Mouse (Mus musculus): ENCODE measurements around the gene Slc26a5. TPM values are rescaled to one million over a fixed set of nuclear protein-coding genes. Genes with fewer than 3 reads are reported as not detected.

The Slc26a5 gene
- polyA plus RNA-seq, 1 experiment from 2014 or later, result not detected

DNA sequence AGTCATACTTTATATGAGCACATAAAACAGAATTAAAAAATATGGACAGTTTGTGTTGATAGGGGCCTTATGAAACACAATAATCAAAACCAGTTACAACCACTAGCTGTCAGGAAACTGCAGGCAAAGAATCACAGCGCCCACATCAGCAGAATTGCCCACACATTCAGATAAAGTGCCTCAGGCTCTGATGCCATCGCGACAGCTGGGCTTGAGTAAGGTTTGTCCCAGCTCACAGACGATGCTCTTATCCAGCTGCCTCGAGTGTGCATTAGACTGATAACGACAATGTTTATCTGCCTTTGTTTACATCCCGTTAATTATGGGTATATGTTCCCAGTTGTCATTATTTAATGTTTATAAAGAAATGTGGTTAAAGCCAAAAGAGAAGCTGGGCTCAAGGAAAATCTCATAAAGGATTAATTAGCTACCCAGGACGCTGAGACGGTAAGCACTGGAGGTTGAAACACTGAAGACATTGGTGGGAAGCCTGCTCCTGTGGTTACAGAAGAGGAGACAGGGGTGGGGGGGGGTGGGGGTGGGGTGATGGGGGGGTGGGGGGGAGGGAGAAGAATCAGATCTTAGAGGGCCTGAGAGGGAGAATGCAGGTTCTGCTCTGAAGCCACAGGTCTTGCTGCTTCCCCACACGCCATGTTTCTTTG is 13.6 kb downstream of the Slc26a5 start:
- Histone ChIP-seq H3K4me3 (ENCODE audit: low read depth, low read length) (no peak overlapping the region), H3K27me3 (replicated peaks; ENCODE audit: insufficient read depth, low read length) (no peaks in the 10 kb centered on the region), H3K4me1 (ENCODE audit: insufficient read depth, low read depth, low read length) (no peaks in the 10 kb centered on the region), H3K9me3 (ENCODE audit: low read length) (no peaks in the 10 kb centered on the region), H3K9ac (replicated peaks; ENCODE audit: low read depth) (no peak overlapping the region), H3K4me2 (replicated peaks; ENCODE audit: low read depth, low read length) (no peak overlapping the region), H3K27ac (ENCODE audit: low read length) (no peak overlapping the region), H3K36me3 (ENCODE audit: insufficient read depth, low read length) (no peaks in the 10 kb centered on the region)
- 29% methylated on average over 10 of the region's 10 CpGs for WGBS
- no peak for DNase-seq (ENCODE audit: low spot score)
- ATAC-seq, result no peak
- TF ChIP-seq CTCF (IDR thresholded peaks at IDR 0.05) (no peak), EP300 (IDR thresholded peaks at IDR 0.05) (no peak)

DNA sequence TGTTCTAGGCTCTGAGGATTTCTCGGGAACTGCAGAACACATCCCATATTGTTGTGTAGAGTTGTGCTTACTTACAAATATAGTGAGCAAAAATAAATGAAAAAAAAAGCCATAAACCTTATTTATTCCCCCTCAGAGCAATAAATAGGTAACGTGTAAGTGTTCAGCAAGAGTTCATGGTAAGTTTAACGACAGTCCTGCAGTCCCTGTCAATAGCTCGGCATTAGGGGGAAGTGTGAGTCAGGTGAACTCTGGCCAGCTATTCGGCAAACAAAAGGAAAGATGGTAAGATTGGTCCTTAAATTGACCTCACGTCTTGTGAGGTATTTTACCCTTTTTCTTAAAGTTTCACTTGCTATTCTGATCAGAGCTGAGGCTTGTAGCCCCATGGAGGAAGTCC is 18.0 kb downstream of the Slc26a5 start:
- Histone ChIP-seq H3K27me3 (replicated peaks; ENCODE audit: insufficient read depth, low read length) (no peaks in the 10 kb centered on the region), H3K27ac (ENCODE audit: low read length) (no peak overlapping the region), H3K4me1 (ENCODE audit: insufficient read depth, low read depth, low read length) (no peaks in the 10 kb centered on the region), H3K9ac (replicated peaks; ENCODE audit: low read depth) (no peak overlapping the region), H3K9me3 (ENCODE audit: low read length) (no peaks in the 10 kb centered on the region), H3K36me3 (ENCODE audit: insufficient read depth, low read length) (no peaks in the 10 kb centered on the region), H3K4me3 (ENCODE audit: low read depth, low read length) (no peak overlapping the region), H3K4me2 (replicated peaks; ENCODE audit: low read depth, low read length) (no peak overlapping the region)
- no peak for DNase-seq (ENCODE audit: low spot score)
- 68% methylated on average over 6 of the region's 6 CpGs for WGBS
- TF ChIP-seq CTCF (IDR thresholded peaks at IDR 0.05) (no peak), EP300 (IDR thresholded peaks at IDR 0.05) (no peak)
- ATAC-seq, result no peak

GRCm38 (mm10) chr5:21846616-21847290 is 18.7 kb downstream of the Slc26a5 start:
- H3K27me3 ChIP-seq (replicated peaks; ENCODE audit: insufficient read depth, low read length), result no peaks in the 10 kb centered on the region
- TF ChIP-seq EP300 (IDR thresholded peaks at IDR 0.05), result no peak

DNA sequence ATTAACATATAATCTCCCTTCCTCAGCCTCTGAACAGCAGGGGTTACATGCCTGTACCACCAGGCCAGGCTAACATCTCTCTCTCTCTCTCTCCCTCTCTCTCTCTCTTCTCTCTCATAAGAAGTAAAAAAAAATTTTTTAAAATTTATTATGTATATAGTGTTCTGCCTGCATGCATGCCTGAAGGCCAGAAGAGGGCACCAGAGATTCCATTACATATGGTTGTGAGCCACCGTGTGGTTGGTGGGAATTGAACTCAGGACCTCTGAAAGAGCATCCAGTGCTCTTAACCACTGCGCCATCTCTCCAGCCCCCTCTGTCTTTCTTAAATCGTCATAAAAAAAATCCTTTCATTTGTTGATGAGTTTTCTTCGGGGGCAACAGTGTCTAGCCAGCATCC is 20.7 kb downstream of the Slc26a5 start:
- no peak for ATAC-seq
- TF ChIP-seq CTCF (IDR thresholded peaks at IDR 0.05), result peak; percentile 43
- TF ChIP-seq EP300 (IDR thresholded peaks at IDR 0.05), result no peak
- H3K27ac ChIP-seq (ENCODE audit: low read length), result no peak overlapping the region
- no peak for DNase-seq (ENCODE audit: low spot score)
- no peaks in the 10 kb centered on the region for H3K36me3 ChIP-seq (ENCODE audit: insufficient read depth, low read length)
- no peak overlapping the region for H3K9ac ChIP-seq (replicated peaks; ENCODE audit: low read depth)
- H3K27me3 ChIP-seq (replicated peaks; ENCODE audit: insufficient read depth, low read length), result no peaks in the 10 kb centered on the region
- no peak overlapping the region for H3K4me2 ChIP-seq (replicated peaks; ENCODE audit: low read depth, low read length)
- H3K4me1 ChIP-seq (ENCODE audit: insufficient read depth, low read depth, low read length), result no peaks in the 10 kb centered on the region
- no peak overlapping the region for H3K4me3 ChIP-seq (ENCODE audit: low read depth, low read length)
- no peaks in the 10 kb centered on the region for H3K9me3 ChIP-seq (ENCODE audit: low read length)
- 70% methylated on average over 4 of the region's 4 CpGs for WGBS

More at GRCm38 (mm10) chr5:21846616-21847290, 18.7 kb downstream of the Slc26a5 start:
- Histone ChIP-seq H3K4me1 (ENCODE audit: insufficient read depth, low read depth, low read length) (no peaks in the 10 kb centered on the region), H3K27ac (ENCODE audit: low read length) (no peak overlapping the region), H3K4me3 (ENCODE audit: low read depth, low read length) (no peak overlapping the region), H3K9ac (replicated peaks; ENCODE audit: low read depth) (no peak overlapping the region), H3K36me3 (ENCODE audit: insufficient read depth, low read length) (no peaks in the 10 kb centered on the region), H3K4me2 (replicated peaks; ENCODE audit: low read depth, low read length) (no peak overlapping the region), H3K9me3 (ENCODE audit: low read length) (no peaks in the 10 kb centered on the region)
- DNase-seq (ENCODE audit: low spot score), result no peak
- WGBS, result 66% methylated on average over 20 of the region's 20 CpGs
- ATAC-seq, result no peak

DNA sequence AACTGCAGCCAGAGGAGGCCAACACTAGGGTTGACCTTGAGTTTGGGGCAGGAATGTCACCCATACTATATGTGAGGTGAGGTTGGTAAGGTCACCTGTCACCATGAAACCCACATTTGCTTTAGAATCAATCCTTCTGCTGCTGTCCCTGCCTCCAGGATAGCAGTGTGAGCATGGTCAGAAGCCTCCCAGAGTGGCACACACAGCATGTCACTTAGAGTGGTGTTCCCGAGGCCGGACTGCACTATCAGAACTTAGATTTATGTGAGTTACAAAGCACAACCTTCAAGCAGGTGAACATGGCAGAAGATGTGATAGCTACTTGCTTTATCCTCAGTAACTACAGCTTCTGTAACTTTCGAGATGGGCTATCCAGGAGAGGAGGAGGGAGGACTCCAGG is 33.6 kb downstream of the Slc26a5 start:
- H3K4me2 ChIP-seq (replicated peaks; ENCODE audit: low read depth, low read length), result no peak overlapping the region
- no peak for TF ChIP-seq CTCF (IDR thresholded peaks at IDR 0.05)
- TF ChIP-seq EP300 (IDR thresholded peaks at IDR 0.05), result no peak
- no peak overlapping the region for H3K27ac ChIP-seq (ENCODE audit: low read length)
- ATAC-seq (no peak), DNase-seq (ENCODE audit: low spot score) (no peak)
- no peaks in the 10 kb centered on the region for H3K9me3 ChIP-seq (ENCODE audit: low read length)
- no peaks in the 10 kb centered on the region for H3K4me1 ChIP-seq (ENCODE audit: insufficient read depth, low read depth, low read length)
- no peaks in the 10 kb centered on the region for H3K27me3 ChIP-seq (replicated peaks; ENCODE audit: insufficient read depth, low read length)
- 77% methylated on average over 3 of the region's 3 CpGs for WGBS
- H3K9ac ChIP-seq (replicated peaks; ENCODE audit: low read depth), result no peak overlapping the region
- no peaks in the 10 kb centered on the region for H3K36me3 ChIP-seq (ENCODE audit: insufficient read depth, low read length)
- H3K4me3 ChIP-seq (ENCODE audit: low read depth, low read length), result no peak overlapping the region

DNA sequence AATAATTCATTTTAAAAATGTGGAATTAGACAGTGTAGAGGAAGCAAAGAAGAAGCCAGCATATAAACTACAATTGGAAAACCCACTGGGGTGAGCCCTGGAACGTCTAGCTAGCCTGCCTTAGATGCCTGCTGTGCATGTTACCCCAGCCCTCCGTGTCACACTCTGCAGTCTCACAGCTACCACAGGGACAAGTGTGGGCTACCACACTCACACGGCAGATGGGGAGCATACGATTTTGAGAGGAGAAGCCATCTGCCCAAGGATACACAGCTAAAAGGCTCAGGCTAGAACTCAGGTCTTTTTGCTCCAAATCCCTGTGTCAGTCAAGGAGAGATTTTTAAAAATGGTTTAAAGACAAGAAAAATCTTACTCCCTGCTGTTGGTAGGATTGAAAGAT is 36.5 kb downstream of the Slc26a5 start:
- no peak for DNase-seq (ENCODE audit: low spot score)
- TF ChIP-seq CTCF (IDR thresholded peaks at IDR 0.05) (no peak), EP300 (IDR thresholded peaks at IDR 0.05) (no peak)

More for the DNA sequence above, 36.5 kb downstream of the Slc26a5 start:
- H3K27ac ChIP-seq (ENCODE audit: low read length), result no peak overlapping the region
- WGBS, result 65% methylated on average over 4 of the region's 4 CpGs
- H3K4me1 ChIP-seq (ENCODE audit: insufficient read depth, low read depth, low read length), result no peaks in the 10 kb centered on the region
- no peak overlapping the region for H3K9ac ChIP-seq (replicated peaks; ENCODE audit: low read depth)
- no peaks in the 10 kb centered on the region for H3K36me3 ChIP-seq (ENCODE audit: insufficient read depth, low read length)
- H3K4me3 ChIP-seq (ENCODE audit: low read depth, low read length), result no peak overlapping the region
- no peak overlapping the region for H3K4me2 ChIP-seq (replicated peaks; ENCODE audit: low read depth, low read length)
- no peak for ATAC-seq
- H3K9me3 ChIP-seq (ENCODE audit: low read length), result no peaks in the 10 kb centered on the region
- no peaks in the 10 kb centered on the region for H3K27me3 ChIP-seq (replicated peaks; ENCODE audit: insufficient read depth, low read length)

All from lung, postnatal 0 days (tissue).